In genomic region chr3:27371276-27371621, GRCm38 (mm10) we compare ENCODE assay signal across 10 mouse cellular contexts. TPM values are rescaled to one million over a fixed set of nuclear protein-coding genes. Genes with fewer than 3 reads are reported as not detected.
A peak's percentile ranks its signal among the peaks of the same experiment; 100 is the strongest.
DNase-seq lines count a peak whose midpoint lies in the region; ATAC-seq and TF ChIP-seq lines count a peak whose summit lies in the region.
"Had no signal": no experiment of that assay in that cellular context is flagged by ENCODE, and none has a peak within 500 bp of the region (broad histone marks: within the 10 kb centered on the region; RNA-seq: fewer than 3 reads in every experiment).

Gene Ghsr (plus strand): TSS chr3:27371351.

- no peak for DNase-seq in heart, postnatal 0 days (ENCODE audit: low spot score)
- no peak for DNase-seq in heart, adult 18-20 months
- peak; percentile 38 for DNase-seq in brain, embryonic 14.5 days (ENCODE audit: low read depth)
- no peak for DNase-seq in midbrain, postnatal 0 days (ENCODE audit: low spot score)
- no peak for DNase-seq in spleen, postnatal 14 days (ENCODE audit: low spot score in 2 of 2)
- DNase-seq in gastrocnemius, postnatal 36 days: no peak
- DNase-seq in thymus, postnatal 10 days (ENCODE audit: low spot score in 2 of 2): no peak
- DNase-seq: thymus, postnatal 36 days had no signal

- no peak within 1 kb of the TSS for H3K9ac ChIP-seq in heart, postnatal 0 days (replicated peaks; ENCODE audit: low read depth, low read length)
- H3K9ac ChIP-seq in hindbrain, embryonic 12.5 days: peak within 1 kb of the TSS; percentile 41
- H3K9ac ChIP-seq in midbrain, postnatal 0 days (replicated peaks; ENCODE audit: low read length, poor library complexity, severe bottlenecking): 0 out of 2 replicates have a peak within 1 kb of the TSS, but pooled peaks have one; percentile 39

- H3K4me2 ChIP-seq in heart, postnatal 0 days (ENCODE audit: low read depth, low read length): no peak within 1 kb of the TSS; the same call in 1 of the 2 replicates
- H3K4me2 ChIP-seq in hindbrain, embryonic 12.5 days (replicated peaks): peak within 1 kb of the TSS; percentile 84
- peak within 1 kb of the TSS; percentile 97 for H3K4me2 ChIP-seq in midbrain, postnatal 0 days (ENCODE audit: low read depth, low read length, poor library complexity, severe bottlenecking)

- no peak for ATAC-seq in heart, postnatal 0 days (ENCODE audit: insufficient read depth, low read depth)
- 0 out of 2 replicates have a peak, but pooled peaks have one; percentile 21 for ATAC-seq in hindbrain, embryonic 12.5 days (ENCODE audit: low FRiP score)
- peak; percentile 78 for ATAC-seq in midbrain, postnatal 0 days (ENCODE audit: low FRiP score)

- H3K9me3 ChIP-seq in heart, postnatal 0 days (replicated peaks; ENCODE audit: control insufficient read depth, low read length): no peaks in the 10 kb centered on the region
- H3K9me3 ChIP-seq in hindbrain, embryonic 12.5 days (replicated peaks): no peaks in the 10 kb centered on the region
- H3K9me3 ChIP-seq in midbrain, postnatal 0 days (ENCODE audit: low read length): no peaks in the 10 kb centered on the region

- peaks cover 58% of the 10 kb centered on the region for H3K27me3 ChIP-seq in heart, postnatal 0 days (ENCODE audit: control insufficient read depth, insufficient read depth, low read length)
- peaks cover 55% of the 10 kb centered on the region for H3K27me3 ChIP-seq in hindbrain, embryonic 12.5 days
- H3K27me3 ChIP-seq in midbrain, postnatal 0 days (ENCODE audit: insufficient read depth, low read length): peaks cover 28% of the 10 kb centered on the region

- H3K4me1 ChIP-seq in heart, postnatal 0 days (ENCODE audit: control insufficient read depth, insufficient read depth): no peaks in the 10 kb centered on the region
- peaks cover 14% of the 10 kb centered on the region for H3K4me1 ChIP-seq in hindbrain, embryonic 12.5 days
- no peaks in the 10 kb centered on the region for H3K4me1 ChIP-seq in midbrain, postnatal 0 days (ENCODE audit: insufficient read depth, low read length)

- TF ChIP-seq EP300 in heart, postnatal 0 days (IDR thresholded peaks at IDR 0.05; ENCODE audit: low read depth): no peak

- no peaks in the 10 kb centered on the region for H3K36me3 ChIP-seq in heart, postnatal 0 days (replicated peaks; ENCODE audit: control insufficient read depth, insufficient read depth, low read length)
- no peaks in the 10 kb centered on the region for H3K36me3 ChIP-seq in hindbrain, embryonic 12.5 days
- no peaks in the 10 kb centered on the region for H3K36me3 ChIP-seq in midbrain, postnatal 0 days (ENCODE audit: insufficient read depth, low read length)

- no peak for TF ChIP-seq CTCF in heart, postnatal 0 days (IDR thresholded peaks at IDR 0.05; ENCODE audit: low read depth)
- TF ChIP-seq CTCF in brain, embryonic 14.5 days (IDR thresholded peaks at IDR 0.05; ENCODE audit: borderline replicate concordance, extremely low read depth, insufficient read depth, insufficient read length): no peak
- 0 out of 2 replicates have a peak, but pooled peaks have one; percentile 5 for TF ChIP-seq CTCF in midbrain, postnatal 0 days (IDR thresholded peaks at IDR 0.05)

- intact Hi-C loops in gastrocnemius, postnatal 36 days (cut with DNase I): no loop called here

- peak within 1 kb of the TSS; percentile 13; the same call in 1 of the 2 replicates for H3K4me3 ChIP-seq in heart, postnatal 0 days (ENCODE audit: low read depth, low read length)
- peak within 1 kb of the TSS; percentile 41 for H3K4me3 ChIP-seq in hindbrain, embryonic 12.5 days
- peak within 1 kb of the TSS; percentile 45 for H3K4me3 ChIP-seq in midbrain, postnatal 0 days (ENCODE audit: low read depth, low read length)

- TF ChIP-seq POLR2A in brain, embryonic 14.5 days (IDR thresholded peaks at IDR 0.05; ENCODE audit: borderline replicate concordance, extremely low read depth, insufficient read depth, insufficient read length, poor library complexity, severe bottlenecking): no peak

- WGBS in heart, postnatal 0 days: 2% methylated on average over 19 of the region's 19 CpGs
- under 1% methylated on average over 19 of the region's 19 CpGs for WGBS in hindbrain, embryonic 12.5 days
- WGBS in midbrain, postnatal 0 days: under 1% methylated on average over 16 of the region's 19 CpGs

- no peak within 1 kb of the TSS for H3K27ac ChIP-seq in heart, postnatal 0 days (ENCODE audit: low read depth)
- H3K27ac ChIP-seq in hindbrain, embryonic 12.5 days: no peak within 1 kb of the TSS
- no peak within 1 kb of the TSS for H3K27ac ChIP-seq in midbrain, postnatal 0 days (ENCODE audit: low read depth, low read length)
- H3K27ac ChIP-seq: macrophage had no signal

RNA-seq across cellular contexts. Expression of gene Ghsr, which starts in this region (rescaled TPM):
- not detected in 2 replicates for total RNA-seq in heart, postnatal 0 days (2014; rRNA removed; ENCODE audit: low replicate concordance)
- not detected in 2 replicates for polyA plus RNA-seq in heart, postnatal 0 days (2015; fragmentation: Nextera tagmentation; extraction: Ambion mirVana)
- total RNA-seq in heart, adult 18-20 months (2021): not detected
- polyA plus RNA-seq in brain, embryonic 14.5 days (2012; rRNA removed): 0.10 and 0.30 TPM in 2 replicates
- polyA plus RNA-seq in hindbrain, embryonic 12.5 days (2016; fragmentation: Nextera tagmentation; extraction: Ambion mirVana): 0.23 and 0.54 TPM in 2 replicates
- 2.5 and 2.8 TPM in 2 replicates for total RNA-seq in midbrain, postnatal 0 days (2014; rRNA removed)
- polyA plus RNA-seq in midbrain, postnatal 0 days (2015; fragmentation: Nextera tagmentation; extraction: Ambion mirVana): 0.59 and 0.65 TPM in 2 replicates
- not detected for total RNA-seq in gastrocnemius, postnatal 36 days (2021)
- polyA plus RNA-seq: macrophage had no signal

Comparison
In these comparisons a context has a peak if more than half of its experiments do, and no peak if none do; other contexts are left out.
1. Peak in DNase-seq in brain, embryonic 14.5 days; RNA of the gene not detected or under 1 TPM.
2. Peak in ATAC-seq, H3K4me3 ChIP-seq, H3K9ac ChIP-seq and H3K4me2 ChIP-seq in hindbrain, embryonic 12.5 days; RNA of the gene not detected or under 1 TPM.